Mouse (Mus musculus) bone marrow, adult 2 months (tissue): Measurements from ENCODE around the gene 2310039H08Rik.
"Not testable (repeated sequence)": the region's sequence is repeated elsewhere in the genome, so short reads cannot be mapped to it uniquely, and the experiment has no call there.

Source experiments
- CTCF ChIP-seq: fragments of 200-500 bp; IDR thresholded peaks from 2 replicates; pipeline ENCODE4 v1.5.1; 2011; ENCODE audit warnings: low read length, control low read depth; ENCODE audit not compliant: control insufficient read depth, insufficient read depth
- POLR2A ChIP-seq: fragments of 200-500 bp; IDR thresholded peaks from 2 replicates; pipeline ENCODE4 v1.6.1; 2011; ENCODE audit warnings: low read depth, mild to moderate bottlenecking, control low read depth, low read length, borderline replicate concordance; ENCODE audit not compliant: control insufficient read depth

DNA sequence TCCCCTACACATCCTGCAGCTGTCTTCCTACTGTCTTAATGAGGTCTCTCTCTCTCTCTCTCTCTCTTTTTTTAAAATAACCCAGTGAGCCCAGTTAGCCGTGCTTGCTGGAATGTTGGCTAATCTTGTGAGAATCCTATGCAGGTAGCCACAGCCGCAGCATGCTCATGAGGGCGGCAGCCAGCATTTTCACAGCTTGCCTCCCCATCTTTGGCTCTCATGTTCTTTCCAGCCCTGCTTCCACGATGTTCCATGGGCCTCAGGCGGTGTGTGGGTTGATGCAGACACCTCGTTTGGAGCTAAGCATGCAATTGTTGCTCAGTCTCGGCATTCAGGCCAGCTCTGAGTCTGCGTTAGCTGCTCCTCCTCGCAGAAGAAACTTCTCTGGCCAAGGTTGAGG is 7.5 kb upstream of the 2310039H08Rik start:
- not testable (repeated sequence) for TF ChIP-seq CTCF, POLR2A
